Comparison of ENCODE assay signal across 36 mouse cellular contexts in genomic region chr1:130769925-130770324, GRCm38 (mm10). TPM values are rescaled to one million over a fixed set of nuclear protein-coding genes. Genes with fewer than 3 reads are reported as not detected.
A peak's percentile ranks its signal among the peaks of the same experiment; 100 is the strongest.
DNase-seq lines count a peak whose midpoint lies in the region; ATAC-seq and TF ChIP-seq lines count a peak whose summit lies in the region.
"Had no signal": no experiment of that assay in that cellular context is flagged by ENCODE, and none has a peak within 500 bp of the region (broad histone marks: within the 10 kb centered on the region; RNA-seq: fewer than 3 reads in every experiment).

No protein-coding gene starts in this region.

- H3K36me3 ChIP-seq in embryonic facial prominence, embryonic 15.5 days = no peaks in the 10 kb centered on the region
- H3K36me3 ChIP-seq in embryonic facial prominence, embryonic 10.5 days (replicated peaks) = no peaks in the 10 kb centered on the region
- H3K36me3 ChIP-seq in forebrain, embryonic 10.5 days (replicated peaks) = no peaks in the 10 kb centered on the region
- H3K36me3 ChIP-seq: heart, embryonic 12.5 days; hindbrain, embryonic 13.5 days; limb, embryonic 13.5 days; liver, embryonic 12.5 days had no signal

- no peak overlapping the region for H3K9ac ChIP-seq in embryonic facial prominence, embryonic 15.5 days
- H3K9ac ChIP-seq: heart, embryonic 12.5 days; hindbrain, embryonic 13.5 days; limb, embryonic 13.5 days; liver, embryonic 12.5 days; liver, postnatal 0 days had no signal

- no peaks in the 10 kb centered on the region; the same call in 1 of the 2 replicates for H3K4me1 ChIP-seq in embryonic facial prominence, embryonic 15.5 days
- no peaks in the 10 kb centered on the region for H3K4me1 ChIP-seq in embryonic facial prominence, embryonic 10.5 days
- H3K4me1 ChIP-seq in lung, adult 2 months (ENCODE audit: control insufficient read depth, insufficient read depth, low read length) = no peaks in the 10 kb centered on the region; the same call in none of the 2 replicates
- no peaks in the 10 kb centered on the region for H3K4me1 ChIP-seq in forebrain, embryonic 10.5 days
- H3K4me1 ChIP-seq: heart, embryonic 12.5 days; hindbrain, embryonic 13.5 days; limb, embryonic 13.5 days had no signal

- ATAC-seq in embryonic facial prominence, embryonic 15.5 days (ENCODE audit: insufficient number of reproducible peaks, low FRiP score, low TSS enrichment, low read depth) = no peak
- ATAC-seq: activated CD4-positive, CD25-positive, alpha-beta regulatory T cell, adult 4 months; forebrain, embryonic 16.5 days; liver, embryonic 12.5 days; liver, postnatal 0 days had no signal

- no peak for DNase-seq in embryonic facial prominence, embryonic 10.5 days (ENCODE audit: low spot score)
- DNase-seq in lung, adult 2 months = peak; percentile 34
- DNase-seq in lung, postnatal 10 days = no peak
- DNase-seq in lung, postnatal 36 days = peak; percentile 59
- DNase-seq in cerebellum, adult 9-10 months = no peak
- no peak for DNase-seq in forebrain, embryonic 10.5 days (ENCODE audit: extremely low spot score, low spot score)
- DNase-seq in urinary bladder, postnatal 25 days (ENCODE audit: low spot score) = no peak
- DNase-seq: adrenal gland, postnatal 36 days; cerebellum, adult 18-20 months; cerebellum, postnatal 25 days; gastrocnemius, adult 2 months; gastrocnemius, postnatal 36 days; heart, adult 2 months; heart, postnatal 4 days; liver, postnatal 0 days; midbrain, embryonic 14.5 days; retina, postnatal 1 day; right cerebral cortex, postnatal 14 days had no signal

- H3K27me3 ChIP-seq in embryonic facial prominence, embryonic 15.5 days = no peaks in the 10 kb centered on the region
- no peaks in the 10 kb centered on the region for H3K27me3 ChIP-seq in embryonic facial prominence, embryonic 10.5 days (replicated peaks; ENCODE audit: low read depth, poor library complexity, severe bottlenecking)
- no peaks in the 10 kb centered on the region for H3K27me3 ChIP-seq in forebrain, embryonic 10.5 days (ENCODE audit: poor library complexity, severe bottlenecking)
- H3K27me3 ChIP-seq: CH12.LX; hindbrain, embryonic 13.5 days; limb, embryonic 13.5 days; liver, embryonic 12.5 days had no signal

- peak overlapping the region; percentile 60; the same call in 1 of the 2 replicates for H3K27ac ChIP-seq in embryonic facial prominence, embryonic 15.5 days (replicated peaks)
- no peak overlapping the region for H3K27ac ChIP-seq in embryonic facial prominence, embryonic 10.5 days (replicated peaks)
- no peak overlapping the region for H3K27ac ChIP-seq in forebrain, embryonic 10.5 days
- H3K27ac ChIP-seq: gastrocnemius, adult 2 months; heart, adult 2 months; hindbrain, embryonic 13.5 days; layer of hippocampus, adult 2 months; left cerebral cortex, adult 2 months; limb, embryonic 13.5 days; liver, embryonic 12.5 days had no signal

- H3K4me3 ChIP-seq in embryonic facial prominence, embryonic 15.5 days (replicated peaks) = no peak overlapping the region
- no peak overlapping the region for H3K4me3 ChIP-seq in embryonic facial prominence, embryonic 10.5 days
- H3K4me3 ChIP-seq in lung, adult 2 months (replicated peaks; ENCODE audit: extremely low read depth, low read depth, low read length) = no peak overlapping the region
- H3K4me3 ChIP-seq in forebrain, embryonic 10.5 days = no peak overlapping the region
- H3K4me3 ChIP-seq: gastrocnemius, adult 2 months; heart, adult 2 months; heart, embryonic 12.5 days; hindbrain, embryonic 13.5 days; layer of hippocampus, adult 2 months; left cerebral cortex, adult 2 months; limb, embryonic 13.5 days; liver, embryonic 12.5 days; megakaryocyte, embryonic 14.5 days had no signal

- 88% methylated on average over 2 of the region's 2 CpGs for WGBS in embryonic facial prominence, embryonic 15.5 days
- WGBS in embryonic facial prominence, embryonic 10.5 days = 90% methylated on average over 2 of the region's 2 CpGs
- WGBS in lung, adult 2 months = 60% methylated on average over 2 of the region's 2 CpGs
- WGBS in forebrain, embryonic 10.5 days = 89% methylated on average over 2 of the region's 2 CpGs

- H3K9me3 ChIP-seq in embryonic facial prominence, embryonic 15.5 days (replicated peaks) = no peaks in the 10 kb centered on the region
- H3K9me3 ChIP-seq in embryonic facial prominence, embryonic 10.5 days = no peaks in the 10 kb centered on the region
- H3K9me3 ChIP-seq in forebrain, embryonic 10.5 days = no peaks in the 10 kb centered on the region
- H3K9me3 ChIP-seq: heart, embryonic 12.5 days; hindbrain, embryonic 13.5 days; limb, embryonic 13.5 days; liver, embryonic 12.5 days; megakaryocyte, embryonic 14.5 days had no signal

- no peak for TF ChIP-seq POLR2A in lung, adult 2 months (IDR thresholded peaks at IDR 0.05; ENCODE audit: borderline replicate concordance, extremely low read depth, low read depth, low read length)

- H3K4me2 ChIP-seq in embryonic facial prominence, embryonic 15.5 days (replicated peaks) = no peak overlapping the region
- H3K4me2 ChIP-seq: heart, embryonic 12.5 days; hindbrain, embryonic 13.5 days; limb, embryonic 13.5 days; liver, embryonic 12.5 days had no signal

- no peak for TF ChIP-seq CTCF in lung, adult 2 months (IDR thresholded peaks at IDR 0.05; ENCODE audit: insufficient read depth, low read length)

RNA-seq across cellular contexts. Expression of gene Fcamr, which starts 30.8 kb away (rescaled TPM):
- polyA plus RNA-seq in embryonic facial prominence, embryonic 15.5 days (2015; fragmentation: Nextera tagmentation; extraction: Ambion mirVana) = 0.62 and 0.67 TPM in 2 replicates
- not detected in 2 replicates for polyA plus RNA-seq in embryonic facial prominence, embryonic 10.5 days (2016; fragmentation: Nextera tagmentation; extraction: Ambion mirVana)
- 0.71 and 1.3 TPM in 2 replicates for polyA plus RNA-seq in lung, adult 2 months (2012; rRNA removed)
- polyA plus RNA-seq in forebrain, embryonic 10.5 days (2016; fragmentation: Nextera tagmentation; extraction: Ambion mirVana) = not detected in 2 replicates
- polyA plus RNA-seq: activated CD4-positive, CD25-positive, alpha-beta regulatory T cell, adult 4 months; adrenal gland, adult 2 months; C2C12; embryonic facial prominence, embryonic 11.5 days; forebrain, embryonic 11.5 days; forebrain, embryonic 16.5 days; hindbrain, embryonic 13.5 days; limb, embryonic 13.5 days; liver, embryonic 12.5 days; liver, postnatal 0 days; midbrain, embryonic 14.5 days; neural tube, embryonic 14.5 days had no signal

RNA-seq across cellular contexts. Expression of gene AA986860, which starts 38.1 kb away (rescaled TPM):
- polyA plus RNA-seq in embryonic facial prominence, embryonic 15.5 days (2015; fragmentation: Nextera tagmentation; extraction: Ambion mirVana) = 12.7 and 14.3 TPM in 2 replicates
- 0.47 and 0.72 TPM in 2 replicates for polyA plus RNA-seq in embryonic facial prominence, embryonic 10.5 days (2016; fragmentation: Nextera tagmentation; extraction: Ambion mirVana)
- polyA plus RNA-seq in lung, adult 2 months (2012; rRNA removed) = 25.6 and 35.4 TPM in 2 replicates
- polyA plus RNA-seq in forebrain, embryonic 10.5 days (2016; fragmentation: Nextera tagmentation; extraction: Ambion mirVana) = 0.42 and 0.64 TPM in 2 replicates

RNA-seq across cellular contexts. Expression of gene Pfkfb2, which starts 40.9 kb away (rescaled TPM):
- polyA plus RNA-seq in embryonic facial prominence, embryonic 15.5 days (2015; fragmentation: Nextera tagmentation; extraction: Ambion mirVana) = 9.2 and 10.1 TPM in 2 replicates
- polyA plus RNA-seq in embryonic facial prominence, embryonic 10.5 days (2016; fragmentation: Nextera tagmentation; extraction: Ambion mirVana) = 4.2 and 4.6 TPM in 2 replicates
- 16.7 and 23.7 TPM in 2 replicates for polyA plus RNA-seq in lung, adult 2 months (2012; rRNA removed)
- 4.5 and 5.7 TPM in 2 replicates for polyA plus RNA-seq in forebrain, embryonic 10.5 days (2016; fragmentation: Nextera tagmentation; extraction: Ambion mirVana)

RNA-seq across cellular contexts. Expression of gene Yod1, which starts 52.8 kb away (rescaled TPM):
- 11.8 and 14.9 TPM in 2 replicates for polyA plus RNA-seq in embryonic facial prominence, embryonic 15.5 days (2015; fragmentation: Nextera tagmentation; extraction: Ambion mirVana)
- 9.2 and 10.6 TPM in 2 replicates for polyA plus RNA-seq in embryonic facial prominence, embryonic 10.5 days (2016; fragmentation: Nextera tagmentation; extraction: Ambion mirVana)
- 2.2 and 3.1 TPM in 2 replicates for polyA plus RNA-seq in lung, adult 2 months (2012; rRNA removed)
- 10.6 and 11.5 TPM in 2 replicates for polyA plus RNA-seq in forebrain, embryonic 10.5 days (2016; fragmentation: Nextera tagmentation; extraction: Ambion mirVana)

RNA-seq across cellular contexts. Expression of gene Gm29427, which starts 54.3 kb away (rescaled TPM):
- not detected in 2 replicates for polyA plus RNA-seq in embryonic facial prominence, embryonic 15.5 days (2015; fragmentation: Nextera tagmentation; extraction: Ambion mirVana)
- polyA plus RNA-seq in embryonic facial prominence, embryonic 10.5 days (2016; fragmentation: Nextera tagmentation; extraction: Ambion mirVana) = not detected in 2 replicates
- polyA plus RNA-seq in lung, adult 2 months (2012; rRNA removed) = 0.10 TPM in 1 of 2 replicates, not detected in the other
- not detected in 2 replicates for polyA plus RNA-seq in forebrain, embryonic 10.5 days (2016; fragmentation: Nextera tagmentation; extraction: Ambion mirVana)
- polyA plus RNA-seq: activated CD4-positive, CD25-positive, alpha-beta regulatory T cell, adult 4 months; adrenal gland, adult 2 months; brain, embryonic 14.5 days; C2C12; embryonic facial prominence, embryonic 11.5 days; forebrain, embryonic 11.5 days; heart, embryonic 12.5 days; heart, postnatal 0 days; limb, embryonic 13.5 days; liver, embryonic 12.5 days; liver, postnatal 0 days; midbrain, embryonic 14.5 days; neural tube, embryonic 14.5 days had no signal

Comparison
In these comparisons a context has a peak if more than half of its experiments do, and no peak if none do; other contexts are left out.
1. DNase-seq: peak in lung, adult 2 months (single experiment) and lung, postnatal 36 days (single experiment); none in embryonic facial prominence, embryonic 10.5 days (single experiment), lung, postnatal 10 days (single experiment), cerebellum, adult 9-10 months (single experiment), forebrain, embryonic 10.5 days (single experiment) and urinary bladder, postnatal 25 days (single experiment).